Mouse (Mus musculus) central nervous system, embryonic 14 days (tissue): Measurements from ENCODE around the gene Gm14525. TPM values are rescaled to one million over a fixed set of nuclear protein-coding genes. Genes with fewer than 3 reads are reported as not detected.

Experiments
- polyA plus RNA-seq: library from polyadenylated mRNA; depleted of rRNA; stranded (reverse); fragments of >200 nt; gene quantifications from 2 replicates; pipeline ENCODE4 v1.2.3, GENCODE M21; 2012; rRNA removed

The Gm14525 gene
- not detected in 2 replicates for polyA plus RNA-seq

GRCm38 (mm10) chrX:26702538-26702937, at the start of gene Gm14525:
TSS of gene Gm14525 (minus strand) at chrX:26702638.

Other genes starting within 250 kb of the Gm14525 start
- gene Slx, start 157.1 kb downstream of the Gm14525 start, polyA plus RNA-seq, result not detected in 2 replicates
- gene Gm6121, start 233.1 kb upstream of the Gm14525 start, polyA plus RNA-seq, result not detected in 2 replicates